Mouse (Mus musculus): ENCODE data around the gene Arhgap23. TPM values are rescaled to one million over a fixed set of nuclear protein-coding genes. Genes with fewer than 3 reads are reported as not detected.

Gene Arhgap23
- polyA plus RNA-seq, 1 experiment from 2014 or later = 14.4 TPM

DNA sequence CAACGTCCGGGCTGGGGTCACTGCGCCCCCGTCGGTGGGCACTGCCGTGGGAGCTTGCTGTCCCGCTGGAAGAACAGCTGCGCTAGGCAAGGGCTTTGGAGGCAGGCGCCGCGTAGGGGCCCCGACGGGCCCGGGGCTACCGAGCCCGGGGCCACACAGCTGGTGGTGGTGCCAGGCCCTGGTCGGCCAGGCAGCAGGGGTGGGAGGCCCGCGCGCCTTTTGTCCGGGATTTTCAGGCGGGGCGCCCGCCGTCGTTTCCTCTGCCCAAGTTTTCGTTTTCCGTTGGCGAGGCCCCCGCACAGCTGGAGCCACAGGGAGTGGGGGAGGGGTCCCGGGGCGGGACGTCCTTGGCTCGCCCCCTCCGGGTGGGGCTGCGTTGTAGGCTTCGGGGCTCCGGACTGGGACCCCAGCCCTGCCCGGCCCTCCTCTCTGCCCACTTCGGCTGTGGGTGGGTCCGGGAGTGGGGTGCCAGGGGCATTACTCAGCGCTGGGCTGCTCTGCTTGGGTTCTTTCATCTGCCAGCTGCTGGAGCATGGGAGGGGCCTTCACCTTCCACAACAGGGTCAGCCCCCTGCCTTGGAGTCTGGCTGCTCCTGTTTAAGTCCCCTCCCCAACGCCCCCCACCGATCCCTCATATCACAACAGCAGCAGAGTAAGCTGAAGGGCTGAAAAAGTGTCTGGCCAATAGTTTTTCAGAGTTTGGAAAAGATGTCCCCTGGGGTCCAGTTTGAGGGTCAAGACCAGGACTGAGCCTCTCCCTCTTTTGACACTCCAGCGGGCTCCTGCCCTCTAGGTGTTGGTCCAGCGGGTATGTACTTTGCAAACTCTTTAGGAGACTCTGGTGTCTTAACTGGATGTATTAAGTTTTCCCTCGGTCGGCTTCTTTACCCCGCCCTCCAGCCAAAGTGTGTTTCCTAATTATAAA is 641 bp downstream of the Arhgap23 start:
- Histone ChIP-seq H3K27ac (no peak overlapping the region), H3K4me3 (ENCODE audit: inconsistent target) (peak overlapping the region; percentile 28), H3K36me3 (ENCODE audit: inconsistent target) (no peaks in the 10 kb centered on the region), H3K79me2 (ENCODE audit: inconsistent target) (peaks cover 15% of the 10 kb centered on the region; the same call in 1 of the 2 replicates)
- WGBS (ENCODE audit: missing documents) = 4% methylated on average over 49 of the region's 49 CpGs

DNA sequence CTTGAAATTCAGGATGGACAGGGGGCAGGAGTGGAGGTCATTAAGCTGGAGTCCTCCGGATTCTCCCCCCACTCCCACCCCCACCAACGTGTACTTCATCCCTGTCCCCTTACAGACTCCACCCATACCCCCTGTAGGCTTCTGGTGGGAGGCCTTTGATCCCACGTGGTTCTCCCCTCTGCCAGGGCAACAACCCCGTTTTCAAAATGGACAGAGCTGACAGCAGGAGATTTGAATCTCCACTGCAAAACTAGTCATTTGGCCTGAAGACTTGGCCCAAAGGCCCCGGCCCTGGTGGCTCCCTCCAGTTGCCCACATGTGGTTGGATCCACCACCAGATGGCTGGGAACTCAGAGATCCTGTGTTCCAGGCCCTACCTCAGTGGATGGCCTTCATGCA is 1.3 kb downstream of the Arhgap23 start:
- peaks cover 15% of the 10 kb centered on the region; the same call in 1 of the 2 replicates for H3K79me2 ChIP-seq (ENCODE audit: inconsistent target)
- no peak overlapping the region for H3K4me3 ChIP-seq (ENCODE audit: inconsistent target)
- no peaks in the 10 kb centered on the region for H3K36me3 ChIP-seq (ENCODE audit: inconsistent target)
- no peak overlapping the region for H3K27ac ChIP-seq
- WGBS (ENCODE audit: missing documents) = 27% methylated on average over 4 of the region's 5 CpGs

DNA sequence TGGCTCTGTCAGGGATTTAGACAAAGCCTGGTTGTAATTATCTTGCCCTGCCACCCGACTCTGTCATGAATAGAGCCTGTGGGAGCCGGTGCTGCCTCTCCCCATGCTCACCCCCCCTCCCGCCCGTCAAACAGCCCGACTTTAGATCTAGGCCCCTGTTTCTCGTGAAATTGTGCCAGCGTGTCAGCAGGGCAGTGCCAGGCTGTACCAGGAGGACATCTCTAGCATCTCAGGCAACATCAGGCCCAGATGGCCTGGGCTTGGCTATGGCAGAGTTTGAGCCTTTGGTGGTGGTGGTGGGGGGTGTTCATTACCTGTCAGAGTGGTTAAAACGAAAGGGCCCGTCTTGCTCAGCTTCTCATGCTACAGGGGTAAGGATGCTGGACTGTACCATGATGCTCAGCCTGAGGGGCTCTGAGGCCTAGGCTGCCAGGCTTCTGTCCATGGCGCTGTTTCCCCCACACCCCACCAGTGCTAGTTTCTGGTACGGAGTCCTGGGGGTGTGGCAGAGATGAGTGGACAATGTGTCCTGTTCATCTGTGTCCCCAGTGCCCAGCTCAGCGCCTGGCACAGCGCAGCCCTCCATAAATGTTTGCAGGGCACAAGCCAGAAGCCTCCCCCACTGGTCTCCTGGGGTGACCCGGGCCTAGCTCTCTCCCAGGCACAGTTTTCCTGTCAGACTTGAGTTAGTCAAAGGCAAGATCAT is 3.7 kb downstream of the Arhgap23 start:
- Histone ChIP-seq H3K27ac (no peak overlapping the region), H3K4me3 (ENCODE audit: inconsistent target) (no peak overlapping the region), H3K36me3 (ENCODE audit: inconsistent target) (no peaks in the 10 kb centered on the region), H3K79me2 (ENCODE audit: inconsistent target) (peaks cover 21% of the 10 kb centered on the region; the same call in 1 of the 2 replicates)
- 95% methylated on average over 13 of the region's 14 CpGs for WGBS (ENCODE audit: missing documents)

DNA sequence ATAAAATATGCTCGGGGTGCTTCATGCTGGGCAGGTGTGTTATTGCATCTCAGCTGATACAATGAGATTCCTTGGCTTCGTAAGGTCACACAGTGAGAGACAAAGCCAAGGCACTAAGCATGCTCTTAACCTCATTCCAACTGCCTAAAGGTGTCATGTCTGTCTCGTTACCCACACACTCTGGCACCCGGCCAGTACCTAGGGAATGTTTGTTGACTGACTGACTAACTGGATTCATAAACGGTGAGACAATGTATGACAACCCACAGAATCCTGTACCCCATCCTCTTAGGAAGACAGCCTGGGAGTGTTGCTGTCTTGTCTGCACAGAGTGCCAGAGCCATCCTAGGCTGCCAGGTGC is 4.2 kb downstream of the Arhgap23 start:
- peaks cover 24% of the 10 kb centered on the region; the same call in 1 of the 2 replicates for H3K79me2 ChIP-seq (ENCODE audit: inconsistent target)
- H3K4me3 ChIP-seq (ENCODE audit: inconsistent target) = no peak overlapping the region
- H3K27ac ChIP-seq = no peak overlapping the region
- whole genome bisulfite sequencing (ENCODE audit: missing documents) = 93% methylated on average over 5 of the region's 5 CpGs
- no peaks in the 10 kb centered on the region for H3K36me3 ChIP-seq (ENCODE audit: inconsistent target)

DNA sequence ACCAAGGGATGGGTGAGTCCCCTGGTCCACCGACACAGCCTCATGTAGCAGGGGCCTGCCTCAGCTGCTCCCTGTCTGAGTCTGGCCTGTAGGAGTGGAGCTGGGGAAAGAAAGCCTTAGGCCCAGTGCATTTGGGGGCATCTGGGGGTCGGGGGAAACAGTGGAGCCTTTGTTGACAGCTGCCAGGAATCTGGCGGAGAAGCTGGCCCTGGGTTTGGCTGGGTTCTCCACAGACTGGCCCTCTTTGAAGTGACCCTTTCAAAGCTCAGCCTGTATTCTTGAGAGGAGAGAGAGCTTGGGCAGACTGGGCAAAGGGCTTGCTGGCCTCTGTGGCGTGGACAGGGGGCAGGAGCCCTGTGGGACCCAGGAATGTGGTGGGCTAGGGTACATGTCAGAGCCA is 7.2 kb downstream of the Arhgap23 start:
- H3K79me2 ChIP-seq (ENCODE audit: inconsistent target) = peaks cover 24% of the 10 kb centered on the region; the same call in 1 of the 2 replicates
- no peak overlapping the region for H3K4me3 ChIP-seq (ENCODE audit: inconsistent target)
- no peaks in the 10 kb centered on the region for H3K36me3 ChIP-seq (ENCODE audit: inconsistent target)
- WGBS (ENCODE audit: missing documents) = 80% methylated on average over 4 of the region's 4 CpGs
- no peak overlapping the region for H3K27ac ChIP-seq

DNA sequence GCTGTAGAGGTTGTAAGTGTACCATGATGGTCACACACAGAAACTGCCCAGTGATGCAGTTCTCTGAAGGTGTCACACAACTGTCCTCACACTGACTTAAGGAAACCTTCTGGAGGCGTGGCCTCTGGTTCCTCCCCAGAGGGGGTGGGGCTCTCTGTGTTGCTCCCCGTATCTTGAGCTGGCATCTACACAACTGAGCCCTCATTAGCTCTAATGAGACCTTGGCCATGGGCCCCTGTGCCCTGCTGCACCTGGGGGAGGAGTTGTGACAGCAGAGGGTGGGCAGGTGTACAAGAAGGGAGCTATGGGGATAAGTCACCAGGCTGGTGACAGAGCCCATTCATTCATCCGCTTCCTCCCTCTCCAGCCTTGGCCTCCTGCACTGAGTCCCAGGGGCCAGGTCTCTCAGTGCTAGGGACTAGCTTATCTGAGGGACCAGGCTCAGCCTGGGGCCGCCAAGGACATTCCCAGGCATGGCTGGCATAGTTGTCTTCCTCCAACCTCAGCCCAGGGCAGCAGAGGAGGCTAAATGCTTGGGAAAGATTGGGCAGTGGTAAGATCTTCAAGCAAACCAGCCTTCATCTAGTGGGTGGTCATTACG is 8.9 kb downstream of the Arhgap23 start:
- H3K4me3 ChIP-seq (ENCODE audit: inconsistent target) = no peak overlapping the region
- peaks cover 12% of the 10 kb centered on the region; the same call in 1 of the 2 replicates for H3K79me2 ChIP-seq (ENCODE audit: inconsistent target)
- no peak overlapping the region for H3K27ac ChIP-seq
- whole genome bisulfite sequencing (ENCODE audit: missing documents) = 83% methylated on average over 5 of the region's 5 CpGs
- H3K36me3 ChIP-seq (ENCODE audit: inconsistent target) = no peaks in the 10 kb centered on the region

DNA sequence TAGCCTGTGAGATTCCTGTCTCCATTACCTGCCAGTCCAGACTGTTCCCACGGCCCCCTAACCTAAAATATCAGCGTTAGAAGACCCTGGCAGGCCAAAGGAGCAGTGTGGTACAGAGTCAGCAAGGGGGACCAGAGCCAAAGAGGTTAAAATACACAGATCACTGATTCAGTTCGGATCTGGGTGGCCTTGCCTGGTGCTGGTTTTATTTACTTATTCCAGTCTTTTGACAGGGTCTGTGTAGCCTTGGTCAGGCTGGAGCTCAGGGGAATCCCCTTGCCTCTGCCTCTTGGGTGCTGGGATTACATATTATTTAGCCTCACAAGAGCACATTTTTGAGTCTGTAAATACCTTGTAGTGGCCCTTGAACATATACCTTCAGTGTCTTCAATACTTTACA is 9.5 kb downstream of the Arhgap23 start:
- peaks cover 9% of the 10 kb centered on the region; the same call in 1 of the 2 replicates for H3K79me2 ChIP-seq (ENCODE audit: inconsistent target)
- H3K27ac ChIP-seq = no peak overlapping the region
- no peaks in the 10 kb centered on the region for H3K36me3 ChIP-seq (ENCODE audit: inconsistent target)
- 91% methylated on average over 3 of the region's 3 CpGs for WGBS (ENCODE audit: missing documents)
- no peak overlapping the region for H3K4me3 ChIP-seq (ENCODE audit: inconsistent target)

DNA sequence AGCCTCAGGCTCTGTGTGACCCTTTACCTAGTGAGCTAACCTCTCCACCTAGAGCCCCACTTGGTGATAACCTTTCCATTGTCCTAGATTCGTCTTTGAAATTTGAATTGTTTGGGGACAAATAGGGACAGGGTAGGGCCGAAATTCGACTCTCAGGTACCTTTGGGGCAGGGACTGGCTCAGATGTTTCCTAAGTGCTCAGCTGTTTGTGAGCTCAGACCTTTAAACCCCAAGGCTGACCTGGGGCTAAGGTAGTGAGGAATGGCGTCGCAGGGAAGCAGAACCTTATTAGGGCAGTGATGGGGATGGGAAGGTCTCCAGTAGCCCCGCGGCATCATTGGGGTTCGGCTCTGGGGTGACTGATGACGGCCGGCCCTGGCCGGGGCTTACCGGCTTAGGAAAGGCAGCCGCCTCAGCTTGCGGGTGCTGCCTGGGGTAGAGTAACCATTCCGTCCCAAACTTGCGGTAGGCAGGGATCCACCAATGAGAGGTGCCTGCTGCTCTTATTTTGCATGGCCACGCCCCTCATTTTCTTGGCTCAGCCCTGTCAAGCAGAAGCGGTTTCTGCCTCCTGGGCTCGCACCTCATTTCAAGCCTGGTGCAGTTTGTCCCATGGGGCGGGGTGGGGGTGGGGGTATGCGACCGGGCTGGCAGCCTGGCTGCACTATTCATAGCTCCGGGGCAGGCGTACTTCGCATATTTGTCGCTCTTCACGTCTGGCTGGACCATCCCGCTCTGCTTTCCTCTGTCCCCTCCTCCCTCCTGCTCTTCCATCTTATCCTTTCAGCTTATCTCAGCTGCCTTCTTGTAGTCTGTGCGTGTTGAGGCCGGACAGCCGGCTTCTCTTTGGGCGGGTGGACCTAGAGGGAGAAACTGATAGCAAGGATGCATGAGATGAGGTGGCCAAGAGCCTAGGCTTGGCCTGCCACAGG is 12.7 kb downstream of the Arhgap23 start:
- Histone ChIP-seq H3K4me3 (ENCODE audit: inconsistent target) (no peak overlapping the region), H3K27ac (no peak overlapping the region), H3K36me3 (ENCODE audit: inconsistent target) (no peaks in the 10 kb centered on the region), H3K79me2 (ENCODE audit: inconsistent target) (peaks cover 3% of the 10 kb centered on the region; the same call in 1 of the 2 replicates)
- WGBS (ENCODE audit: missing documents) = 9% methylated on average over 32 of the region's 32 CpGs

DNA sequence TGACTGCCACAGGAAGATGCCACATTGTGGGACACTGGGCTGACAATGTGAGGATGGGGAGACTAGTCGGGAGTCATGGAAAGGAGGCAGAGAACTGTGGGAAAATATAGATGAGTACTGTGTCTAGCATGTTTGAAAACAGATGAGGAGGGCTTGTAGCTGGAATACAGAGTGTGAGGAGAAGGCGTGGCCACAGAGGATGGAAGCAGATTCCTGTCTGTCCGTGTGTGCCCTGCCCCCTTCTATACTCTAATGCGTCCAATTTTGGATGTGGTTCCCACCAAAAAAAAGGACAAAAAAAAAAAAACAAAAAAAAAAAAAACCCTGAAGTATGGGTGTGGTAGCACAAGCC is 13.4 kb downstream of the Arhgap23 start:
- Histone ChIP-seq H3K79me2 (ENCODE audit: inconsistent target) (peaks cover 7% of the 10 kb centered on the region; the same call in 1 of the 2 replicates), H3K27ac (no peak overlapping the region), H3K4me3 (ENCODE audit: inconsistent target) (no peak overlapping the region), H3K36me3 (ENCODE audit: inconsistent target) (no peaks in the 10 kb centered on the region)
- 78% methylated on average over 3 of the region's 4 CpGs for WGBS (ENCODE audit: missing documents)

DNA sequence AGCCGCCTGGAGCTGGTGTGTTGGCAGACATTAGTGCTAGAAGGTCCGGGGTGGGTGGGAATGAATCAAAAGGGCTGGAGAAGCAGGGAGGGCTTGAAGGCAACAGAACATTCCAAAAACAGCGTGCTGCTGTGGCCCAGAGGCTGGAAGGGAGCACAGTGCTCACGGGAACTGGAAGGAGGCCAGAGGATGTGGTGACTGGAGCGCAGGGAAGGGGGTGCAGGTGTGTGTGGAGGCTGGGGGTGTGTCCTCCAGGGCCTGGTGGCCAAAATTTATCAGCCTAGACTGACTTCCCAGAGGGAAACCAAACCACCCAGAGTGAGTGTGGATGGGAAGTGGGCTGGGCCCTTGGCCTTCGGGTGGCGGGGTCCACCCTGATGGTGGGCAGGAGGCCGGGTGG is 14.3 kb downstream of the Arhgap23 start:
- Histone ChIP-seq H3K36me3 (ENCODE audit: inconsistent target) (no peaks in the 10 kb centered on the region), H3K4me3 (ENCODE audit: inconsistent target) (no peak overlapping the region), H3K27ac (no peak overlapping the region), H3K79me2 (ENCODE audit: inconsistent target) (peaks cover 4% of the 10 kb centered on the region; the same call in 1 of the 2 replicates)
- WGBS (ENCODE audit: missing documents) = 63% methylated on average over 8 of the region's 8 CpGs

DNA sequence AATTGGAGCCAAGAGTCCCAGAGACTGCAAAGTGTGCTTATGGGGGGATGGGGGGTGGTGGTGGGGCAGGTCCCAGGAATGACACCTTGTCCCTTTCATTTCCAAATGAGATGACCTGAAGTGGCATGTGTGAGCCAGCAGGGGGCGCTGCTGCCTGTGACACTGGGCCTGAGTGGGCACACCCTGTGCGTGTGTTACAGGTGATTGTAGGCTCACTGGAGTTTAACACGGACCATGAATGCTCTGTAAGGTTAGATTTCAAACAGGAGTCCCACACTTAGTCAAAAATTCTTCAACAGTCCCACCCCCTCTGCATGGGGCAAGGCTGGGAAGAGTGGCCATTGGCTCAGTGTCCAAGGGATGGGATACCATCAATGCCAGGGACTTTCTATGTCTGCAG is 16.7 kb downstream of the Arhgap23 start:
- no peak overlapping the region for H3K4me3 ChIP-seq (ENCODE audit: inconsistent target)
- H3K27ac ChIP-seq = no peak overlapping the region
- no peaks in the 10 kb centered on the region for H3K36me3 ChIP-seq (ENCODE audit: inconsistent target)
- 22% methylated on average over 3 of the region's 3 CpGs for WGBS (ENCODE audit: missing documents)
- H3K79me2 ChIP-seq (ENCODE audit: inconsistent target) = peaks cover 13% of the 10 kb centered on the region

DNA sequence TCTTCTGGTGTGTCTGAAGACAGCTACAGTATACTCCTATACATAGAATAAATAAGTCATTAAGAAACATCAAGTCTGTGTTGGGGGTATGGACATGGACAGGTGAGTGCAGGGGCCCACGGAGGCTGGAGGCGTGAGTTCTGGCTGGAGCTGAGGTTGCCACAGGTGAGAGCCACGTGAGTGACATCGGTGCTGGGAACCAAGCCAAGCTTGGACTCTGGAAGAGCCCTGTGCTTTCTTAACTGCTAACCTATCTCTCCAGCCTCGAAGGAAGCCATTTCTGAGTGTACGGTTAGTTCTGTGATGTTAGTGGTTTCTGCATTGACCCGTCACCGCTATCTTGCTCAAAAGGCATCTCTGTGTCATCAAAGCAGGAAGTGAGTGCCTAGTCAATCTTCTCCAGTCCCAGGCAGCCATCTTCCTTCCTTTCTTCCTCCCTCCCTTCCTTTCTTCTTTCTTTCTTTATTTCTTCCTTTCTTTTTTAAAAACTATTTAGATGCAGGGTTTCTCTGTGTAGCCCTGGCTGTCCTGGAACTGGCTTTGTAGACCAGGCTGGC is 17.7 kb downstream of the Arhgap23 start:
- peaks cover 21% of the 10 kb centered on the region for H3K79me2 ChIP-seq (ENCODE audit: inconsistent target)
- H3K36me3 ChIP-seq (ENCODE audit: inconsistent target) = no peaks in the 10 kb centered on the region
- WGBS (ENCODE audit: missing documents) = 40% methylated on average over 8 of the region's 8 CpGs
- H3K4me3 ChIP-seq (ENCODE audit: inconsistent target) = no peak overlapping the region
- H3K27ac ChIP-seq = peak overlapping the region; percentile 97

DNA sequence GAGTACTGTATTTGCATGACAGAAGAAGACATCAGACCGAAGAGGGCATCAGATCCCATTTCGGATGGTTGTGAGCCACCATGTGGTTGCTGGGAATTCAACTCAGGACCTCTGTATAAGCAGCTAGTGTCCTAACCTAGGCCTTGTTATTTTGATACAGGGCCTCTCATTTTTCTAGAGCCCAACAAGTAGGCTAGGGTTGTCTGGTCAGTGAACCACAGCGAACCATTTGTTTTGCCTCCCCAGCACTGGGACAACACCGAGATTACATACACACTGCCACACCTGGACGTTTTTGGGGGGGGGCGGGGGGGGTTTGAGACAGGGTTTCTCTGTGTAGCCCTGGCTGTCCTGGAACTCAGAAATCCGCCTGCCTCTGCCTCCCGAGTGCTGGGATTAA is 18.8 kb downstream of the Arhgap23 start:
- H3K36me3 ChIP-seq (ENCODE audit: inconsistent target) = no peaks in the 10 kb centered on the region
- 98% methylated on average over 6 of the region's 8 CpGs for WGBS (ENCODE audit: missing documents)
- H3K4me3 ChIP-seq (ENCODE audit: inconsistent target) = peak overlapping the region; percentile 51; the same call in 1 of the 2 replicates
- peak overlapping the region; percentile 97 for H3K27ac ChIP-seq
- H3K79me2 ChIP-seq (ENCODE audit: inconsistent target) = peaks cover 21% of the 10 kb centered on the region
